Mouse (Mus musculus) liver, postnatal 0 days (tissue): ENCODE results near the gene Gm49394. TPM values are rescaled to one million over a fixed set of nuclear protein-coding genes. Genes with fewer than 3 reads are reported as not detected.

ENCODE experiments used
- ATAC-seq: fragments of 200-750 bp; cut with Nextera tagmentation; 2 replicates; pipeline ENCODE4 v1.8.0; 2017; ENCODE audit warnings: mild to moderate bottlenecking, moderate library complexity
- DNase-seq: peaks from one replicate; pipeline ENCODE4 v3.0.0-alpha.2; 2016
- H3K27ac ChIP-seq: fragments of 300-500 bp; sonication (generic); 2 replicates; pipeline ENCODE4 v1.5.1; 2014; ENCODE audit warnings: antibody characterized with exemption, moderate library complexity, mild to moderate bottlenecking, low read depth
- H3K27me3 ChIP-seq: fragments of 300-500 bp; sonication (generic); 2 replicates; pipeline ENCODE4 v1.6.1; 2014; ENCODE audit warnings: low read length, control low read depth, mixed read lengths; ENCODE audit not compliant: insufficient read depth
- H3K36me3 ChIP-seq: fragments of 300-500 bp; sonication (generic); replicated peaks from 2 replicates; pipeline ENCODE4 v1.6.1; 2014; ENCODE audit warnings: mild to moderate bottlenecking, control low read depth, low read length, moderate library complexity, mixed read lengths; ENCODE audit not compliant: insufficient read depth
- H3K4me1 ChIP-seq: fragments of 300-500 bp; sonication (generic); 2 replicates; pipeline ENCODE4 v1.6.1; 2014; ENCODE audit warnings: antibody characterized with exemption, mild to moderate bottlenecking, control low read depth; ENCODE audit not compliant: insufficient read depth
- H3K4me2 ChIP-seq: fragments of 300-500 bp; sonication (generic); 2 replicates; pipeline ENCODE4 v1.6.1; 2014; ENCODE audit warnings: low read depth, mild to moderate bottlenecking, low read length, moderate library complexity, mixed read lengths
- H3K4me3 ChIP-seq: fragments of 300-500 bp; sonication (generic); 2 replicates; pipeline ENCODE4 v1.5.1; 2014; ENCODE audit warnings: low read depth, low read length
- H3K9ac ChIP-seq: fragments of 300-500 bp; sonication (generic); replicated peaks from 2 replicates; pipeline ENCODE4 v1.6.1; 2014; ENCODE audit warnings: mild to moderate bottlenecking, moderate library complexity
- H3K9me3 ChIP-seq: fragments of 300-500 bp; sonication (generic); 2 replicates; pipeline ENCODE4 v1.6.1; 2016; ENCODE audit warnings: mild to moderate bottlenecking, control low read depth, low read length, mixed read lengths
- CTCF ChIP-seq: sonication (generic); IDR thresholded peaks from 2 replicates; pipeline ENCODE4 v1.5.1; 2016; ENCODE audit warnings: antibody characterized with exemption, low read depth
- EP300 ChIP-seq: IDR thresholded peaks from 2 replicates; pipeline ENCODE4 v1.6.1; 2016; ENCODE audit warnings: antibody characterized with exemption, low read depth, mild to moderate bottlenecking
- WGBS: fragments of 180-500 bp; shearing (Covaris S2); extraction: QIAGEN DNeasy Blood & Tissue Kit; methylation state at CpG from one replicate; pipeline ENCODE4 v1.1.7; 2014; ENCODE audit not compliant: insufficient replicate concordance; 5-methylcytosine and 5-hydroxymethylcytosine counted together
- polyA plus RNA-seq: library from polyadenylated mRNA; unstranded; fragments of >200 nt; fragmentation: Nextera tagmentation; extraction: Ambion mirVana; gene quantifications from 2 replicates; pipeline ENCODE4 v1.2.1, GENCODE M21; 2015

The Gm49394 gene
- polyA plus RNA-seq, 1 experiment from 2014 or later: 0.04 TPM

DNA sequence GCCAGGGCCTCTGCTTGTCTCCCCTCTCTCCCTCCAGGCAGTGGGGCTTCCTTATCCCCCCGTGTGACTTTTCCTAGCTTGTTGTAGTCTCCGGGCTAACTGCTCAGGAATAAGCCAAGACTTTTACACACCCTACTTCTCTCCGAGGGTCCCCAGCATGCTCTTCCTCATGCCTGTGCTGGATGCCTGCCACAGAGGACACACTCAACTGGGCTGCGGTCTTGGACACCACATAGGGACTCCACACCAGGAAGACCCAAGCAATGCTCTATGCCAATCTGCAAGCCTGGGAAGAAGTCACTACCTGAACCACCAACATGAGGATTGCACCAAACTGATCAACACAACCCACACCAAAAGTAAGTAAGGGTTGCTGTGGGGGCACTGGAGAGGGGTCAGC, 3.6 kb downstream of the Gm49394 start:
- 69% methylated on average over 4 of the region's 4 CpGs for WGBS
- Histone ChIP-seq H3K4me1 (no peaks in the 10 kb centered on the region), H3K36me3 (no peaks in the 10 kb centered on the region; the same call in 1 of the 2 replicates), H3K9ac (no peak overlapping the region), H3K9me3 (peaks cover 18% of the 10 kb centered on the region; the same call in 1 of the 2 replicates), H3K4me2 (no peak overlapping the region), H3K4me3 (no peak overlapping the region), H3K27me3 (peaks cover 49% of the 10 kb centered on the region), H3K27ac (no peak overlapping the region)
- ATAC-seq (no peak), DNase-seq (peak; percentile 11)
- TF ChIP-seq CTCF (no peak), EP300 (no peak)

DNA sequence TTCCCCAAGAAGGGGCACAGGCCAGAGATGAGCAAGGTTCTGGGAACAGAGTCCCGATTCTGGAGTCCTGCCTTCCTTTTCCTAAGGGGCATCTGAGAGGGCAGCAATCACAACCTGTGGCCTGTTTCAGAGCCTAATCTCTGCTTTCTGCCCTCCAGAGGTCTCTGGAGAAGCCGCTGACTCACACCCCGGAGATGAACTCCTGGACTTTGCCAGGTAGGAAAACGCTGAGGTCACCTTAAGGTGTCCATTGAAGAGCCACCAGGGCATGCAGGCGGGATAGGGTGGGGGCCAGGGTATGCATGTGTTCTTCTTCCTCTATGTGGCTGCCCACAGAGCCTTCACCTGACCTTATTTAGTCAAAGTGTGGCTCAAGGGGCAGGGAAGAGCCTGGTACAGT, 4.4 kb downstream of the Gm49394 start:
- TF ChIP-seq EP300 (no peak), CTCF (no peak)
- Histone ChIP-seq H3K27ac (no peak overlapping the region), H3K4me2 (no peak overlapping the region), H3K27me3 (peaks cover 57% of the 10 kb centered on the region), H3K9me3 (peaks cover 13% of the 10 kb centered on the region; the same call in 1 of the 2 replicates), H3K9ac (no peak overlapping the region), H3K4me3 (no peak overlapping the region), H3K36me3 (no peaks in the 10 kb centered on the region; the same call in 1 of the 2 replicates), H3K4me1 (no peaks in the 10 kb centered on the region)
- DNase-seq (peak; percentile 11), ATAC-seq (no peak)
- WGBS: 52% methylated on average over 5 of the region's 5 CpGs

DNA sequence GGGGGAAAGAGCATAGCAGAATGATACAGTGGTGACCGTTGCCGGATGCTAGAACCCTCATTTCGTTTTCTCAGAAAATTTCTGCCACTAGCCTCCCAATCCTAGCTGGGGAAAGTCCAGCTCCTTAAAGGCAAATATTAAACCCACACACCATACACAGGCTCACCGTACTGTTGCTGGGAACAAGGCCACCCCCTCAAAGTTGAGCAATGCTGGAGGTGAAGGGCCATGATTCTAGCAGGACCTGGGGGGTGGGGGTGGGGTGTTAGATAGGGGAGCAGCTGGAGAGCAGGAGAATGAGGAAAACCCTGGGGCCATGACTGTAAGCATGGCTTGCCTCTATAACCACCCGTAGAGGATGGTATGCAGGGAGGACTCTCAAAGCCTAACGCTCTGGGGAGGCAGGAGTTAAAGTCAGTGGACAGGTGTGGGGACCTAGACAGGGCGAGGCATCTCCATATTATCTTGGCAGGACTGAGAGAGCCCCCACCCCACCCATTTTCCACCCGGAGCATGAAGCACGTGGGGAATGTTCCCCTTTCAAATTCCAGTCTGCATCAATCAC, 5.2 kb downstream of the Gm49394 start:
- H3K27me3 ChIP-seq: peaks cover 65% of the 10 kb centered on the region
- peak overlapping the region; percentile 40; the same call in 1 of the 2 replicates for H3K4me3 ChIP-seq
- 0 out of 2 replicates have a peak overlapping the region, but pooled peaks have one; percentile 29 for H3K27ac ChIP-seq
- H3K9me3 ChIP-seq: peaks cover 5% of the 10 kb centered on the region; the same call in 1 of the 2 replicates
- peak; percentile 50 for DNase-seq
- ATAC-seq: peak; percentile 72
- no peaks in the 10 kb centered on the region; the same call in 1 of the 2 replicates for H3K36me3 ChIP-seq
- TF ChIP-seq CTCF: no peak
- TF ChIP-seq EP300: no peak
- no peak overlapping the region for H3K9ac ChIP-seq
- H3K4me1 ChIP-seq: no peaks in the 10 kb centered on the region
- 10% methylated on average over 9 of the region's 9 CpGs for WGBS
- H3K4me2 ChIP-seq: peak overlapping the region; percentile 63

GRCm38 (mm10) chr7:142663931-142664421, 5.8 kb downstream of the Gm49394 start:
- DNase-seq: peak; percentile 37
- no peak for TF ChIP-seq EP300
- TF ChIP-seq CTCF: no peak
- Histone ChIP-seq H3K27me3 (peaks cover 71% of the 10 kb centered on the region), H3K4me2 (peak overlapping the region; percentile 63), H3K36me3 (no peaks in the 10 kb centered on the region; the same call in 1 of the 2 replicates), H3K27ac (peak overlapping the region; percentile 29), H3K9me3 (no peaks in the 10 kb centered on the region), H3K9ac (peak overlapping the region; percentile 50), H3K4me3 (peak overlapping the region; percentile 40), H3K4me1 (no peaks in the 10 kb centered on the region; the same call in 1 of the 2 replicates)
- peak; percentile 30; the same call in 1 of the 2 replicates for ATAC-seq
- WGBS: 2% methylated on average over 53 of the region's 53 CpGs

- H3K36me3 ChIP-seq: no peaks in the 10 kb centered on the region; the same call in 1 of the 2 replicates
- no peak for TF ChIP-seq EP300
- TF ChIP-seq CTCF: no peak
- H3K27me3 ChIP-seq: peaks cover 79% of the 10 kb centered on the region
- WGBS: 22% methylated on average over 5 of the region's 5 CpGs
- H3K4me2 ChIP-seq: peak overlapping the region; percentile 63
- H3K9ac ChIP-seq: no peak overlapping the region
- peak; percentile 7 for DNase-seq
- no peak overlapping the region for H3K27ac ChIP-seq
- no peak overlapping the region for H3K4me3 ChIP-seq
- ATAC-seq: no peak
- H3K9me3 ChIP-seq: no peaks in the 10 kb centered on the region
- H3K4me1 ChIP-seq: no peaks in the 10 kb centered on the region; the same call in 1 of the 2 replicates
Measured at GRCm38 (mm10) chr7:142663151-142663550, 6.6 kb downstream of the Gm49394 start.

GRCm38 (mm10) chr7:142661811-142662210, 7.9 kb downstream of the Gm49394 start:
- Histone ChIP-seq H3K4me3 (peak overlapping the region; percentile 52; the same call in 1 of the 2 replicates), H3K4me1 (no peaks in the 10 kb centered on the region; the same call in 1 of the 2 replicates), H3K27me3 (peaks cover 92% of the 10 kb centered on the region), H3K27ac (peak overlapping the region; percentile 83; the same call in 1 of the 2 replicates), H3K9me3 (no peaks in the 10 kb centered on the region), H3K4me2 (0 out of 2 replicates have a peak overlapping the region, but pooled peaks have one; percentile 62), H3K9ac (no peak overlapping the region), H3K36me3 (no peaks in the 10 kb centered on the region)
- TF ChIP-seq EP300 (peak; percentile 37; the same call in 1 of the 2 replicates), CTCF (no peak)
- DNase-seq: no peak
- no peak for ATAC-seq
